Mouse (Mus musculus) olfactory bulb, adult 2 months (tissue): ENCODE data around the gene Nrip2.

Experiments used
- CTCF ChIP-seq: fragments of 200-500 bp; IDR thresholded peaks from 2 replicates; pipeline ENCODE4 v1.5.1; 2012; ENCODE audit warnings: low read depth, mild to moderate bottlenecking, low read length, moderate library complexity; ENCODE audit not compliant: insufficient read depth
- POLR2A ChIP-seq: fragments of 200-500 bp; IDR thresholded peaks from 2 replicates; pipeline ENCODE4 v1.6.1; 2012; ENCODE audit warnings: mild to moderate bottlenecking, low read depth, low read length, moderate library complexity; ENCODE audit not compliant: insufficient read depth

DNA sequence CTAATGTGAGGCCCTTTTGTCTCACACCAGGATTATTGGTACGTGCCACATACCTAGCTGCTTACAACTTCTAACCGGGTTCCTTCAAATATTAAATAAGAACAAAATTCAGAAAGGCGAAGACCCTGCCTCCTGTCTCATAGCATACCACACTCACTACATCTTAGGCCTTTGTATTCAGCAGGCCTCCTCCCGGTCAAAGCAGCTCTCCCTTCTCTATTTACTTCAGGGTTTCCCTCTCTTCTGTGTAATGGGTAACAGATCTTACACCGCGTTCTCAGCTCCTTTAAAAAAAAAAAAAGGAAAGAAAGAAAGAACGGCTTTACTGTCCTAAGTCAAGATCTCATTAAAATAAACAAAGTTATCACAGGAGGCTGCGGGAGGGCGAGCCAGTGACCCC, 37.2 kb upstream of the Nrip2 start:
- no peak for TF ChIP-seq POLR2A
- TF ChIP-seq CTCF = no peak
